Mouse (Mus musculus) lung, postnatal 0 days (tissue): ENCODE results near the gene Kifc1.

Experiments
- CTCF ChIP-seq: IDR thresholded peaks from 2 replicates; pipeline ENCODE4 v1.5.1; 2016; ENCODE audit warnings: antibody characterized with exemption, mild to moderate bottlenecking
- EP300 ChIP-seq: IDR thresholded peaks from 2 replicates; pipeline ENCODE4 v1.6.1; 2016; ENCODE audit warnings: antibody characterized with exemption, mild to moderate bottlenecking, control low read depth

DNA sequence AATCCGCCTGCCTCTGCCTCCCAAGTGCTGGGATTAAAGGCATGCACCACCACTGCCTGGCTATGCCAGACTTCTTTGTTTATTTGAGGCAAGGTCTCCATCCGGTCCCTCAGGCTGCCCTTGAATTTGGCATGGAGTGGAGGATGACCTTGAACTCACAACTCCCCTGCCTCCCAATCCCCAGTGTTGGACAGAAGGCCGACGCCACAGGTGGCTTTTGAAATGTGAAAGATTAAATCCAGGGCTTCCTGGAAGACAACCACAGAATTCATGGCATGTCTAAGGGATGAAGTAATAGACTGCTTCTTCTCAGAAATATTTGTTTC lies 10.5 kb upstream of the Kifc1 start:
- TF ChIP-seq CTCF (no peak), EP300 (no peak)
